Mouse (Mus musculus) A20 (cell line): ENCODE results near the gene Acod1.

Source experiments
- DNase-seq: peaks from one replicate; pipeline ENCODE4 v3.0.0-alpha.2; 2011; ENCODE audit warnings: low read depth, low spot score

Gene Acod1

DNA sequence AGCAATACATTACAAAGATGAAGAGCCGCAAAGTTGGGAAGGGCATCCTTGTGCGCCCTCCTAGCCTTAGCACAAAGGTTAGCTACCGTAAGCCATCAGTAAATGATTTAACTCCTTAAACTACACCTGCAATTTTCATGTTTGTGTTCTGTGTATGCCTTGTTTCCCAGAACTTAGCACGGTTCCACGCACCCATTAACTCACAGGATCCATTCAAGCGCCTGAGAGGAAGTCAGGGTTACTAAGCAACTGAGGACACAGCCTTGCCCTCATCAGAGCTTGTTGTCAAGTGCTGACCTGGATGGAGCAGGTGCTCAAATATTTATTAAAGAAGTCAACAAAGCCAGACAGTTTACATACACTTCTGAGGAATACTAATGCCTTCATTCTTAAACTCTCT is 55.5 kb downstream of the Acod1 start:
- no peak for DNase-seq

DNA sequence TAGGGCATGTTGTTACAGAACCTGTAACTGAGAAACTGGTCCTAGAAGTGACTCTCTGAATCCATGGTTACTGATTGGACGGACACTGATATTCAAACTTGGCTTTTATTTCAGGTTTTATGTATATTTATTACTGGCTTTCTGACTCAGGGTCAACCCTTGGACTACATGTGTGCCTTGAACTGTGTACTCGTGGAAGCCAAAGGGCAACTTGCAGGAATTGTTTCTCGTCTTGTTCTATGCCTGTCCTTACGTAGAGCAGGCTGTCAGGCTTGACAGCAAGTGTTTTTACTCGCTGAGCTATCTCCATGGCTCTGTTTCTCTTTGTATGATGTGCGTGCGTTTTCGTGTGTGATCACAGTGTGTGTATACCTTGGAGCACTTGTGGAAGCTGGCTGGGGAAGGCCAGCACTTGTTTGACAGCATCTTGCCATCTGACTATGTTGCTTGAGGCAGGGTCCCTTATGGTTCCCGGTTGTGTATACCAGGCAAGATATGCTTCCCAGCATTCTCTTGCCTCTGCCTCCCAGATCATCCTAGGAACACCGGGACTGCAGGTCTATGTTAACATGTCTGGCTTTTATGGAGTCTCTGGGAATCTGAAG is 56.1 kb downstream of the Acod1 start:
- DNase-seq = no peak
